In the genomic region with DNA sequence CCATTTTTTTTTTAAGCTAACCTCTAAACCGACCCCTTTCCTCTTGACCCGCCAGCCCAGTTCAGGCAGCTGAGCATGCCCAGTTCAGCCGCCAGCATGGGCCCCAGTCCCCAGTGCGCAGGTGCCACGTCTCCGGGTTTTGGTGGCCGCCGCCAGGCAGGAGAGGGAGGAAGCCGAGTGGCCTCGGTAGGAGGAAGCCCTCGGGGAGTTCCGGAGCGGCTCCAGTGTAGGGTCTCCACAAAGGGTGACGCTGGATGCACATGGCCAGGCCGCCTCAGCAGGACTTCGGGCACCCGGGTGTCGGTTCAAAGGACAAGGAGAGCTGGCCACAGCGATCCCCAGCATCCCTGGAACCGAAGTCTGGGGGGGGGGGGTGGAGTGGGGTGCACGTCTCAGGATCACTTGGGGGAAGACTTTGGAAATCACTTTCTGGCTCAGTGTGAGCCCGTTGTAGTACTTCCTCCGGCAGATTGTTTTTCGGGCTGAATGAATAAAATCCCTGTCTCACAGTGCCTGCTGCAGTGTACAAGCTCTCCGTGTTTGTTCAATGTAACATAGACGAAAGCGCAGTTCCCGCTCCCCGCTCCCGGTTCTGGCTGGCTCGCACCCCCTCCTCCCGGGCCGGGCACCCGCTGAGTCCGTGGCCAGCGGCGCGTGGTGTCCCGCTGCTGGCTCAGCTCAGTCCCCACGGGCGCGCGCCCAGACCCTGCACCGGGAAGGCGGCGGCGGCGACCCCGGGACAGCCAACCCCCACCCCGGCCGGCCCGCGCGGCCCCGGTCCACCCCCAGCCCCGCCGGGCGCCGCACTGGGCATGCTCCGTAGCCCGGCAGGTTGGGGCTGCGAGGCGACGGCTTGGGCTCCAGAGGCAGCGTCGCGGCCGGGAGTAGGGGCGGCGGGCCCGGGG, we compare ENCODE assay signal across 8 mouse cellular contexts. TPM values are rescaled to one million over a fixed set of nuclear protein-coding genes. Genes with fewer than 3 reads are reported as not detected.
DNase-seq lines count a peak whose midpoint lies in the region; ATAC-seq and TF ChIP-seq lines count a peak whose summit lies in the region.

A gene (plus strand): TSS at position 526 of the 905 bp plus-strand sequence.

- no peaks in the 10 kb centered on the region for H3K36me3 ChIP-seq in ES-Bruce4 (ENCODE audit: control insufficient read depth, insufficient read depth, low read length, poor library complexity, severe bottlenecking)
- no peaks in the 10 kb centered on the region for H3K36me3 ChIP-seq in forebrain, embryonic 16.5 days (ENCODE audit: control insufficient read depth, insufficient read depth)
- no peaks in the 10 kb centered on the region for H3K36me3 ChIP-seq in liver, embryonic 15.5 days (replicated peaks)
- H3K36me3 ChIP-seq in stomach, embryonic 14.5 days (ENCODE audit: control insufficient read depth, insufficient read depth, low read length), result no peaks in the 10 kb centered on the region

- H3K27me3 ChIP-seq in ES-Bruce4 (ENCODE audit: control insufficient read depth, insufficient read depth, low read length, poor library complexity, severe bottlenecking), result no peaks in the 10 kb centered on the region
- no peaks in the 10 kb centered on the region for H3K27me3 ChIP-seq in forebrain, embryonic 16.5 days (replicated peaks; ENCODE audit: control insufficient read depth, insufficient read depth, low read length)
- H3K27me3 ChIP-seq in liver, embryonic 15.5 days, result peaks cover 16% of the 10 kb centered on the region
- no peaks in the 10 kb centered on the region for H3K27me3 ChIP-seq in stomach, embryonic 14.5 days (ENCODE audit: control insufficient read depth, insufficient read depth, low read length)

- no peak for TF ChIP-seq CTCF in ES-Bruce4 (IDR thresholded peaks at IDR 0.05; ENCODE audit: low read depth, low read length)

- H3K4me2 ChIP-seq in forebrain, embryonic 16.5 days (ENCODE audit: low read length), result peak within 1 kb of the TSS; percentile 77
- H3K4me2 ChIP-seq in liver, embryonic 15.5 days, result peak within 1 kb of the TSS; percentile 79
- peak within 1 kb of the TSS; percentile 74 for H3K4me2 ChIP-seq in stomach, embryonic 14.5 days (replicated peaks; ENCODE audit: low read depth, low read length)

- no peaks in the 10 kb centered on the region; the same call in 1 of the 2 replicates for H3K9me3 ChIP-seq in ES-Bruce4 (replicated peaks; ENCODE audit: control insufficient read depth, insufficient read depth, low read length, poor library complexity, severe bottlenecking)
- H3K9me3 ChIP-seq in forebrain, embryonic 16.5 days (ENCODE audit: control insufficient read depth, low read length), result no peaks in the 10 kb centered on the region
- H3K9me3 ChIP-seq in liver, embryonic 15.5 days (replicated peaks), result no peaks in the 10 kb centered on the region
- H3K9me3 ChIP-seq in stomach, embryonic 14.5 days (ENCODE audit: control insufficient read depth, low read depth, low read length), result no peaks in the 10 kb centered on the region

- peak; percentile 52; the same call in 1 of the 2 replicates for TF ChIP-seq EP300 in ES-Bruce4 (IDR thresholded peaks at IDR 0.05; ENCODE audit: insufficient read depth, low read depth, low read length)

- WGBS in forebrain, embryonic 16.5 days, result under 1% methylated on average over 67 of the region's 71 CpGs
- WGBS in liver, embryonic 15.5 days (ENCODE audit: insufficient replicate concordance), result under 1% methylated on average over 66 of the region's 71 CpGs
- WGBS in stomach, embryonic 14.5 days, result under 1% methylated on average over 53 of the region's 71 CpGs

- DNase-seq in cerebellum, adult 11 months, result peak; percentile 86
- DNase-seq in heart, postnatal 14 days, result peak; percentile 87 to 88
- peak; percentile 88 to 93 for DNase-seq in kidney, postnatal 4 days
- DNase-seq in neural tube, embryonic 10.5 days (ENCODE audit: extremely low spot score, low spot score), result peak; percentile 90

- H3K4me1 ChIP-seq in ES-Bruce4 (ENCODE audit: control insufficient read depth, insufficient read depth, low read length), result peaks cover 1% of the 10 kb centered on the region
- H3K4me1 ChIP-seq in forebrain, embryonic 16.5 days (replicated peaks; ENCODE audit: control insufficient read depth, insufficient read depth, low read length), result peaks cover 11% of the 10 kb centered on the region
- no peaks in the 10 kb centered on the region for H3K4me1 ChIP-seq in liver, embryonic 15.5 days (replicated peaks)
- no peaks in the 10 kb centered on the region for H3K4me1 ChIP-seq in stomach, embryonic 14.5 days (ENCODE audit: control insufficient read depth, insufficient read depth, low read length)

- peak; percentile 92 for ATAC-seq in forebrain, embryonic 16.5 days
- peak; percentile 77 for ATAC-seq in liver, embryonic 15.5 days (ENCODE audit: insufficient read depth)
- peak; percentile 92 for ATAC-seq in stomach, embryonic 14.5 days (ENCODE audit: insufficient number of reproducible peaks, insufficient read depth, low FRiP score, low read depth)

- intact Hi-C loops in heart, postnatal 14 days (cut with DNase I), result loop anchor here (2.0 to 5.0 kb wide), 4 partner anchors 34 to 269 kb away; no protein-coding TSS in a partner anchor

- peak within 1 kb of the TSS; percentile 97 for H3K9ac ChIP-seq in ES-Bruce4 (ENCODE audit: low read depth, poor library complexity, severe bottlenecking)
- H3K9ac ChIP-seq in forebrain, embryonic 16.5 days (replicated peaks; ENCODE audit: low read depth, low read length), result peak within 1 kb of the TSS; percentile 88
- H3K9ac ChIP-seq in liver, embryonic 15.5 days, result peak within 1 kb of the TSS; percentile 66
- H3K9ac ChIP-seq in stomach, embryonic 14.5 days (replicated peaks; ENCODE audit: low read depth, low read length), result peak within 1 kb of the TSS; percentile 84

- H3K27ac ChIP-seq in ES-Bruce4 (ENCODE audit: insufficient read depth, low read length), result peak within 1 kb of the TSS; percentile 96
- H3K27ac ChIP-seq in forebrain, embryonic 16.5 days (ENCODE audit: low read length), result peak within 1 kb of the TSS; percentile 93
- peak within 1 kb of the TSS; percentile 77 for H3K27ac ChIP-seq in liver, embryonic 15.5 days (replicated peaks)
- H3K27ac ChIP-seq in stomach, embryonic 14.5 days (ENCODE audit: low read length), result peak within 1 kb of the TSS; percentile 95

- peak within 1 kb of the TSS; percentile 92 for H3K4me3 ChIP-seq in ES-Bruce4 (ENCODE audit: low read depth, low read length)
- H3K4me3 ChIP-seq in forebrain, embryonic 16.5 days (replicated peaks; ENCODE audit: low read length), result peak within 1 kb of the TSS; percentile 82
- H3K4me3 ChIP-seq in liver, embryonic 15.5 days (replicated peaks), result peak within 1 kb of the TSS; percentile 67
- peak within 1 kb of the TSS; percentile 77 for H3K4me3 ChIP-seq in stomach, embryonic 14.5 days (ENCODE audit: low read depth, low read length)

- TF ChIP-seq POLR2A in ES-Bruce4 (IDR thresholded peaks at IDR 0.05; ENCODE audit: insufficient read depth, low read length), result no peak

RNA-seq across cellular contexts. Expression of the gene that starts here (rescaled TPM):
- polyA plus RNA-seq in ES-Bruce4 (2011; ENCODE audit: insufficient read depth, insufficient read length, low read depth, missing spikeins), result 12.9 and 19.3 TPM in 2 replicates
- 15.9 and 19.7 TPM in 2 replicates for polyA plus RNA-seq in forebrain, embryonic 16.5 days (2015; fragmentation: Nextera tagmentation; extraction: Ambion mirVana)
- total RNA-seq in heart, postnatal 14 days (2021), result 10 to 100 TPM; 82.1 to 93.1 TPM
- 1.6 and 2.2 TPM in 2 replicates for polyA plus RNA-seq in liver, embryonic 15.5 days (2015; fragmentation: Nextera tagmentation; extraction: Ambion mirVana)
- polyA plus RNA-seq in stomach, embryonic 14.5 days (2014; fragmentation: Nextera tagmentation; extraction: Ambion mirVana), result 45.9 and 51.4 TPM in 2 replicates

Comparison
In these comparisons a context has a peak if more than half of its experiments do, and no peak if none do; other contexts are left out.
1. Peak in every context shown above with its lines: DNase-seq, ATAC-seq, H3K4me3 ChIP-seq and H3K27ac ChIP-seq.